ENCODE assay signal across 8 mouse cellular contexts in the genomic region with DNA sequence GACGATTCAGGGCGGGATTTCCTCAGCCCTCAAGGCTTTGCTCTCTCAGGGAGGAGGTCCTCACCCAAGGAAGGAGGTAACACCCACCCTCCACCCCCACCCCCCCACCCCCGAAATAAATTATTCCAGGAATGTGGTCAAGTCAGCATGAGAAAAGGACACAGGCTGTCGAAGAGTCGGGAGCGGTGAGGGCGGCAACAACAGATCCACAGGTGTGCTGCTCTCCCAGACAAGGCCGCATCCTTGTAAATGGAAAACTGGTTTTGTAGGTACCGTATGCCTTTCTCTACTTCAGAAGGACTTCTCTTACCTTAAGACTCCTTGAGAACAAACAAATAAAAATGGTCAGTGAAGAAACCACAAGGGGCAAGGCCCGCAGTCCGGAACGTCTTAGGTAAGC. TPM values are rescaled to one million over a fixed set of nuclear protein-coding genes. Genes with fewer than 3 reads are reported as not detected.
DNase-seq lines count a peak whose midpoint lies in the region; TF ChIP-seq lines count a peak whose summit lies in the region.

A gene (plus strand): TSS at position 200 of the 400 bp plus-strand sequence.

- no peaks in the 10 kb centered on the region for H3K27me3 ChIP-seq in midbrain, embryonic 10.5 days (ENCODE audit: low read depth, poor library complexity, severe bottlenecking)

- DNase-seq in left cerebral cortex, adult 2 months (ENCODE audit: extremely low spot score in 1 of 2, low spot score in 2 of 2), result no peak
- DNase-seq in left cerebral cortex, adult 9 months (ENCODE audit: low spot score in 2 of 2), result no peak
- no peak for DNase-seq in heart, adult 18-20 months
- no peak for DNase-seq in layer of hippocampus, postnatal 10 days (ENCODE audit: low spot score in 2 of 2)
- DNase-seq in midbrain, embryonic 10.5 days (ENCODE audit: low spot score), result no peak
- DNase-seq in thymus, adult 18-20 months, result no peak
- no peak for DNase-seq in thymus, postnatal 36 days

- no peak within 1 kb of the TSS for H3K4me3 ChIP-seq in left cerebral cortex, adult 2 months
- H3K4me3 ChIP-seq in brown adipose tissue, adult 24 weeks (ENCODE audit: insufficient read depth, low read depth, low read length), result no peak within 1 kb of the TSS
- H3K4me3 ChIP-seq in midbrain, embryonic 10.5 days, result no peak within 1 kb of the TSS

- H3K9me3 ChIP-seq in midbrain, embryonic 10.5 days (replicated peaks), result no peaks in the 10 kb centered on the region

- intact Hi-C loops in left cerebral cortex, adult 2 months (cut with DNase I), result no loop called here

- no peak for TF ChIP-seq CTCF in left cerebral cortex, adult 2 months (IDR thresholded peaks at IDR 0.05)

- no peaks in the 10 kb centered on the region for H3K36me3 ChIP-seq in midbrain, embryonic 10.5 days

- H3K27ac ChIP-seq in left cerebral cortex, adult 2 months, result no peak within 1 kb of the TSS
- H3K27ac ChIP-seq in brown adipose tissue, adult 24 weeks (replicated peaks; ENCODE audit: low read depth, low read length), result no peak within 1 kb of the TSS
- H3K27ac ChIP-seq in midbrain, embryonic 10.5 days (replicated peaks), result no peak within 1 kb of the TSS

- WGBS in midbrain, embryonic 10.5 days, result 25% methylated on average over 12 of the region's 12 CpGs

- no peaks in the 10 kb centered on the region for H3K4me1 ChIP-seq in brown adipose tissue, adult 24 weeks (ENCODE audit: control insufficient read depth, insufficient read depth, insufficient read length, low read length)
- H3K4me1 ChIP-seq in midbrain, embryonic 10.5 days, result 0 out of 2 replicates have a peak, but pooled peaks cover 4% of the 10 kb centered on the region

RNA-seq across cellular contexts. Expression of the gene that starts here (rescaled TPM):
- total RNA-seq in left cerebral cortex, adult 2 months (2021), result 100 to 1,000 TPM; 188 to 193 TPM
- polyA plus RNA-seq in brown adipose tissue, adult 24 weeks (2012; ENCODE audit: insufficient read depth, insufficient read length, missing spikeins), result 342 and 418 TPM in 2 replicates
- 100 to 1,000 TPM; 208 to 214 TPM for total RNA-seq in heart, adult 18-20 months (2021)
- 100 to 1,000 TPM; 293 to 314 TPM for total RNA-seq in layer of hippocampus, postnatal 10 days (2021)
- 427 and 470 TPM in 2 replicates for polyA plus RNA-seq in midbrain, embryonic 10.5 days (2016; fragmentation: Nextera tagmentation; extraction: Ambion mirVana)
